Mouse (Mus musculus) neural tube, embryonic 15.5 days (tissue): ENCODE measurements at regions not wholly inside any gene's neighbourhood (a gene's known extent, or its start where the extent isn't known, plus 50 kb on each side); places are given as distances from the start of the nearest gene placed in this dataset.
A peak's percentile ranks its signal among the peaks of the same experiment; 100 is the strongest.
"Not testable (repeated sequence)": the region's sequence is repeated elsewhere in the genome, so short reads cannot be mapped to it uniquely, and the experiment has no call there.

ENCODE experiments used
- ATAC-seq: fragments of 200-750 bp; cut with Nextera tagmentation; 2 replicates; pipeline ENCODE4 v1.8.0; 2017; ENCODE audit warnings: mild to moderate bottlenecking, moderate TSS enrichment, moderate library complexity; ENCODE audit not compliant: low FRiP score
- H3K27ac ChIP-seq: fragments of 300-500 bp; sonication (generic); replicated peaks from 2 replicates; pipeline ENCODE4 v1.5.1; 2015; ENCODE audit warnings: mild to moderate bottlenecking, inconsistent platforms
- H3K27me3 ChIP-seq: fragments of 300-500 bp; sonication (generic); replicated peaks from 2 replicates; pipeline ENCODE4 v1.6.1; 2015; ENCODE audit warnings: inconsistent platforms
- H3K36me3 ChIP-seq: fragments of 300-500 bp; sonication (generic); 2 replicates; pipeline ENCODE4 v1.6.1; 2015; ENCODE audit warnings: inconsistent platforms
- H3K4me1 ChIP-seq: fragments of 300-500 bp; sonication (generic); 2 replicates; pipeline ENCODE4 v1.6.1; 2015; ENCODE audit warnings: inconsistent platforms
- H3K4me2 ChIP-seq: fragments of 300-500 bp; sonication (generic); 2 replicates; pipeline ENCODE4 v1.6.1; 2015; ENCODE audit warnings: inconsistent platforms, mild to moderate bottlenecking, moderate library complexity
- H3K4me3 ChIP-seq: fragments of 300-500 bp; sonication (generic); replicated peaks from 2 replicates; pipeline ENCODE4 v1.5.1; 2015; ENCODE audit warnings: mild to moderate bottlenecking, inconsistent platforms
- H3K9ac ChIP-seq: fragments of 300-500 bp; sonication (generic); replicated peaks from 2 replicates; pipeline ENCODE4 v1.6.1; 2015; ENCODE audit warnings: mild to moderate bottlenecking, inconsistent platforms
- H3K9me3 ChIP-seq: fragments of 300-500 bp; sonication (generic); replicated peaks from 2 replicates; pipeline ENCODE4 v1.6.1; 2016; ENCODE audit warnings: inconsistent platforms
- WGBS: fragments of 180-500 bp; shearing (Covaris S2); methylation state at CpG from one replicate; pipeline ENCODE4 v1.1.7; 2015; ENCODE audit warnings: mixed read lengths; 5-methylcytosine and 5-hydroxymethylcytosine counted together

- Histone ChIP-seq H3K9ac (no peak overlapping the region), H3K4me3 (no peak overlapping the region), H3K4me2 (no peak overlapping the region), H3K36me3 (no peaks in the 10 kb centered on the region), H3K9me3 (no peaks in the 10 kb centered on the region), H3K27me3 (no peaks in the 10 kb centered on the region), H3K27ac (no peak overlapping the region), H3K4me1 (peaks cover 7% of the 10 kb centered on the region; the same call in 1 of the 2 replicates)
- ATAC-seq: no peak
- 94% methylated on average over 6 of the region's 6 CpGs for WGBS
These were observed 93.3 kb upstream of the Zfp706 start for GRCm38 (mm10) chr15:37100767-37101288.

GRCm38 (mm10) chr15:37099927-37100766 lies 92.6 kb upstream of the Zfp706 start:
- no peaks in the 10 kb centered on the region for H3K36me3 ChIP-seq
- H3K9me3 ChIP-seq: no peaks in the 10 kb centered on the region
- H3K27ac ChIP-seq: 0 out of 2 replicates have a peak overlapping the region, but pooled peaks have one; percentile 23
- H3K9ac ChIP-seq: no peak overlapping the region
- no peaks in the 10 kb centered on the region for H3K27me3 ChIP-seq
- peak; percentile 89 for ATAC-seq
- peak overlapping the region; percentile 28 for H3K4me3 ChIP-seq
- whole genome bisulfite sequencing: 47% methylated on average over 17 of the region's 17 CpGs
- H3K4me2 ChIP-seq: peak overlapping the region; percentile 53
- H3K4me1 ChIP-seq: peaks cover 7% of the 10 kb centered on the region; the same call in 1 of the 2 replicates

- no peak overlapping the region for H3K4me3 ChIP-seq
- H3K9ac ChIP-seq: no peak overlapping the region
- peaks cover 7% of the 10 kb centered on the region; the same call in 1 of the 2 replicates for H3K4me1 ChIP-seq
- no peaks in the 10 kb centered on the region for H3K9me3 ChIP-seq
- H3K36me3 ChIP-seq: no peaks in the 10 kb centered on the region
- no peak for ATAC-seq
- H3K27me3 ChIP-seq: no peaks in the 10 kb centered on the region
- WGBS: 87% methylated on average over 1 of the region's 1 CpGs
- H3K27ac ChIP-seq: no peak overlapping the region
- H3K4me2 ChIP-seq: no peak overlapping the region
These were observed 91.6 kb upstream of the Zfp706 start for GRCm38 (mm10) chr15:37099176-37099575.

GRCm38 (mm10) chr15:37097426-37097825 lies 89.9 kb upstream of the Zfp706 start:
- no peaks in the 10 kb centered on the region for H3K9me3 ChIP-seq
- no peaks in the 10 kb centered on the region for H3K27me3 ChIP-seq
- ATAC-seq: no peak
- H3K4me1 ChIP-seq: peaks cover 7% of the 10 kb centered on the region; the same call in 1 of the 2 replicates
- no peak overlapping the region for H3K4me2 ChIP-seq
- no peak overlapping the region for H3K27ac ChIP-seq
- 94% methylated on average over 7 of the region's 7 CpGs for WGBS
- H3K36me3 ChIP-seq: no peaks in the 10 kb centered on the region
- H3K4me3 ChIP-seq: no peak overlapping the region
- no peak overlapping the region for H3K9ac ChIP-seq

GRCm38 (mm10) chr15:37091171-37091570 lies 83.6 kb upstream of the Zfp706 start:
- not testable (repeated sequence) for H3K36me3 ChIP-seq, H3K4me3 ChIP-seq, H3K9me3 ChIP-seq, H3K27ac ChIP-seq, H3K27me3 ChIP-seq, H3K9ac ChIP-seq, H3K4me2 ChIP-seq, H3K4me1 ChIP-seq, ATAC-seq
- WGBS: 84% methylated on average over 5 of the region's 5 CpGs

- no peak overlapping the region for H3K4me2 ChIP-seq
- no peak overlapping the region for H3K27ac ChIP-seq
- WGBS: 91% methylated on average over 3 of the region's 3 CpGs
- no peak overlapping the region for H3K9ac ChIP-seq
- H3K9me3 ChIP-seq: no peaks in the 10 kb centered on the region; the same call in 1 of the 2 replicates
- no peaks in the 10 kb centered on the region for H3K4me1 ChIP-seq
- H3K4me3 ChIP-seq: no peak overlapping the region
- no peak for ATAC-seq
- H3K27me3 ChIP-seq: no peaks in the 10 kb centered on the region
- H3K36me3 ChIP-seq: no peaks in the 10 kb centered on the region
These were observed 76.2 kb upstream of the Zfp706 start for GRCm38 (mm10) chr15:37083726-37084125.

- no peak for ATAC-seq
- H3K4me1 ChIP-seq: no peaks in the 10 kb centered on the region
- 66% methylated on average over 2 of the region's 2 CpGs for WGBS
- no peak overlapping the region for H3K27ac ChIP-seq
- no peaks in the 10 kb centered on the region for H3K9me3 ChIP-seq
- no peaks in the 10 kb centered on the region for H3K36me3 ChIP-seq
- H3K27me3 ChIP-seq: no peaks in the 10 kb centered on the region
- H3K9ac ChIP-seq: no peak overlapping the region
- no peak overlapping the region for H3K4me2 ChIP-seq
- H3K4me3 ChIP-seq: no peak overlapping the region
These were observed 74.3 kb upstream of the Zfp706 start for GRCm38 (mm10) chr15:37081836-37082235.

GRCm38 (mm10) chr15:37080931-37081330 lies 73.4 kb upstream of the Zfp706 start:
- no peak overlapping the region for H3K9ac ChIP-seq
- H3K9me3 ChIP-seq: no peaks in the 10 kb centered on the region
- H3K27me3 ChIP-seq: no peaks in the 10 kb centered on the region
- H3K4me2 ChIP-seq: no peak overlapping the region
- 96% methylated on average over 2 of the region's 2 CpGs for WGBS
- ATAC-seq: no peak
- no peak overlapping the region for H3K27ac ChIP-seq
- no peaks in the 10 kb centered on the region for H3K36me3 ChIP-seq
- no peak overlapping the region for H3K4me3 ChIP-seq
- no peaks in the 10 kb centered on the region for H3K4me1 ChIP-seq

- no peaks in the 10 kb centered on the region for H3K4me1 ChIP-seq
- H3K36me3 ChIP-seq: no peaks in the 10 kb centered on the region
- H3K9ac ChIP-seq: no peak overlapping the region
- H3K4me2 ChIP-seq: no peak overlapping the region
- no peaks in the 10 kb centered on the region for H3K9me3 ChIP-seq
- no peaks in the 10 kb centered on the region for H3K27me3 ChIP-seq
- H3K27ac ChIP-seq: no peak overlapping the region
- H3K4me3 ChIP-seq: no peak overlapping the region
- WGBS: 95% methylated on average over 4 of the region's 4 CpGs
- no peak for ATAC-seq
These were observed 72.8 kb upstream of the Zfp706 start for GRCm38 (mm10) chr15:37080395-37080794.

- H3K27ac ChIP-seq, H3K4me3 ChIP-seq, H3K36me3 ChIP-seq, H3K4me2 ChIP-seq, H3K27me3 ChIP-seq, H3K4me1 ChIP-seq, H3K9ac ChIP-seq, ATAC-seq, H3K9me3 ChIP-seq: not testable (repeated sequence)
- 87% methylated on average over 2 of the region's 2 CpGs for WGBS
These were observed 66.6 kb upstream of the Zfp706 start for GRCm38 (mm10) chr15:37074207-37074606.

GRCm38 (mm10) chr15:37072202-37072862 lies 64.8 kb upstream of the Zfp706 start:
- 83% methylated on average over 5 of the region's 5 CpGs for WGBS

GRCm38 (mm10) chr15:37070188-37070587 lies 62.6 kb upstream of the Zfp706 start:
- ATAC-seq: no peak
- Histone ChIP-seq H3K4me1 (no peaks in the 10 kb centered on the region), H3K4me2 (no peak overlapping the region), H3K4me3 (no peak overlapping the region), H3K27me3 (no peaks in the 10 kb centered on the region), H3K36me3 (no peaks in the 10 kb centered on the region), H3K27ac (no peak overlapping the region), H3K9me3 (no peaks in the 10 kb centered on the region), H3K9ac (no peak overlapping the region)
- WGBS: 74% methylated on average over 3 of the region's 3 CpGs

More at GRCm38 (mm10) chr15:37072202-37072862, 64.8 kb upstream of the Zfp706 start:
- Histone ChIP-seq H3K4me3 (no peak overlapping the region), H3K4me1 (no peaks in the 10 kb centered on the region), H3K9me3 (no peaks in the 10 kb centered on the region), H3K9ac (no peak overlapping the region), H3K27ac (no peak overlapping the region), H3K36me3 (no peaks in the 10 kb centered on the region), H3K27me3 (no peaks in the 10 kb centered on the region), H3K4me2 (no peak overlapping the region)
- no peak for ATAC-seq
